Mouse (Mus musculus) cerebellum, adult 2 months (tissue): ENCODE measurements around the gene Ccnl1.

Experiments
- CTCF ChIP-seq: fragments of 200-500 bp; IDR thresholded peaks from 2 replicates; pipeline ENCODE4 v1.5.1; 2011; ENCODE audit warnings: low read depth, mild to moderate bottlenecking, control low read depth, low read length, moderate library complexity, borderline replicate concordance; ENCODE audit not compliant: insufficient read depth
- POLR2A ChIP-seq: fragments of 200-500 bp; IDR thresholded peaks from 2 replicates; pipeline ENCODE4 v1.6.1; 2011; ENCODE audit warnings: low read length, control low read depth, borderline replicate concordance; ENCODE audit not compliant: insufficient read depth

DNA sequence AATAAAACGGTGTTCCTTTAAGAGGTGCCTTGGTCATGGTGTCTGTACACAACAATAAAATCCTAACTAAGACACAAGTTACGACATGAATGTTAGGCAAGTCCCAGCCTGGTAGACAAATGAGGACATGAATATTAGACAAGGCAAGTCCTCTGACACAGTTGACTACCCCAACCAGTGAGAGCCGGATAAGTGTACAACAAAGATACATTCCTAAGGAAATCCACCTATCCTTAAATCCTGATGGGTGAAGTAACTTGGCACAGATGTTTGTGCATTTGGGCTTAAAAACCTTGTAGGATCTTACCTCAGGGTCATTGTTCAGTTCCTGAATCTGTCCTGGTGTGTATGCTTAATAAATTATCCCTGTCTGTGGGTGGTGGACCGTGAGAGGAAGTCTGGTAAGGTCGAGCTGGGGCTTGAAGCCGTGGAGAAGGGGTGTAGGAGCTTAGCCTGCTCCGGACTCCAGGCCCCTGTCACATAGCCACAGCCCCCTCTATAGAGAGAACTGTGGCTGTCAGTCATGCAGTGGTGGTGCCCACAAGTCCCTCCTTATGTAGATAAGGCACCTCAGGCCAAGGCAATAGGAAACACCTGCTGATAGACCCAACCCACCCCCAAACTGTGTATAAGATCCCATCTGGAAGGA is 39.4 kb upstream of the Ccnl1 start:
- TF ChIP-seq POLR2A = no peak
- TF ChIP-seq CTCF = no peak
